Mouse (Mus musculus) ovary, adult 18-20 months (tissue): Measurements from ENCODE around the gene Mrtfb.

Experiments
- DNase-seq: peaks from one replicate; pipeline ENCODE4 v3.0.0; 2022; ENCODE audit warnings: low spot score, mixed read lengths

The Mrtfb gene

GRCm38 (mm10) chr16:13440468-13440867, 184.2 kb downstream of the Mrtfb start:
- DNase-seq: no peak

- no peak for DNase-seq
These were observed 187.5 kb downstream of the Mrtfb start for GRCm38 (mm10) chr16:13443764-13444163.

- DNase-seq: peak; percentile 39
These were observed 189.2 kb downstream of the Mrtfb start for GRCm38 (mm10) chr16:13445461-13445860.

GRCm38 (mm10) chr16:13446488-13446887, 190.2 kb downstream of the Mrtfb start:
- no peak for DNase-seq

- DNase-seq: no peak
These were observed 190.6 kb downstream of the Mrtfb start for GRCm38 (mm10) chr16:13446971-13447283.

- DNase-seq: peak; percentile 48
These were observed 191.2 kb downstream of the Mrtfb start for GRCm38 (mm10) chr16:13447284-13448050.

- DNase-seq: peak; percentile 20
These were observed 191.9 kb downstream of the Mrtfb start for GRCm38 (mm10) chr16:13448051-13448705.

- DNase-seq: no peak
These were observed 192.4 kb downstream of the Mrtfb start for GRCm38 (mm10) chr16:13448706-13449090.

GRCm38 (mm10) chr16:13449491-13449890, 193.2 kb downstream of the Mrtfb start:
- DNase-seq: no peak

GRCm38 (mm10) chr16:13450831-13451230, 194.6 kb downstream of the Mrtfb start:
- DNase-seq: no peak

- DNase-seq: no peak
These were observed 195.7 kb downstream of the Mrtfb start for GRCm38 (mm10) chr16:13451991-13452390.

GRCm38 (mm10) chr16:13452661-13453060, 196.4 kb downstream of the Mrtfb start:
- no peak for DNase-seq

- no peak for DNase-seq
These were observed 197.8 kb downstream of the Mrtfb start for GRCm38 (mm10) chr16:13454026-13454600.

GRCm38 (mm10) chr16:13455560-13455959, 199.3 kb downstream of the Mrtfb start:
- no peak for DNase-seq

- DNase-seq: no peak
These were observed 202.3 kb downstream of the Mrtfb start for GRCm38 (mm10) chr16:13458556-13458955.

- no peak for DNase-seq
These were observed 203.8 kb downstream of the Mrtfb start for GRCm38 (mm10) chr16:13460071-13460470.

- no peak for DNase-seq
These were observed 204.6 kb downstream of the Mrtfb start for GRCm38 (mm10) chr16:13460777-13461408.

- DNase-seq: no peak
These were observed 208.4 kb downstream of the Mrtfb start for GRCm38 (mm10) chr16:13464662-13465061.
